Mouse (Mus musculus): ENCODE results near the gene Akap8l.

- TF ChIP-seq POLR2A (IDR thresholded peaks at IDR 0.05; ENCODE audit: low read depth, low read length) (no peak), CTCF (IDR thresholded peaks at IDR 0.05; ENCODE audit: borderline replicate concordance, insufficient read depth, low read length) (no peak)
Observed at GRCm38 (mm10) chr17:32358943-32359340, 8.5 kb upstream of the Akap8l start.
